Mouse (Mus musculus): ENCODE results near the gene Tmem33. TPM values are rescaled to one million over a fixed set of nuclear protein-coding genes. Genes with fewer than 3 reads are reported as not detected.

Gene Tmem33
- polyA plus RNA-seq, 1 experiment from 2014 or later: 83.2 TPM

DNA sequence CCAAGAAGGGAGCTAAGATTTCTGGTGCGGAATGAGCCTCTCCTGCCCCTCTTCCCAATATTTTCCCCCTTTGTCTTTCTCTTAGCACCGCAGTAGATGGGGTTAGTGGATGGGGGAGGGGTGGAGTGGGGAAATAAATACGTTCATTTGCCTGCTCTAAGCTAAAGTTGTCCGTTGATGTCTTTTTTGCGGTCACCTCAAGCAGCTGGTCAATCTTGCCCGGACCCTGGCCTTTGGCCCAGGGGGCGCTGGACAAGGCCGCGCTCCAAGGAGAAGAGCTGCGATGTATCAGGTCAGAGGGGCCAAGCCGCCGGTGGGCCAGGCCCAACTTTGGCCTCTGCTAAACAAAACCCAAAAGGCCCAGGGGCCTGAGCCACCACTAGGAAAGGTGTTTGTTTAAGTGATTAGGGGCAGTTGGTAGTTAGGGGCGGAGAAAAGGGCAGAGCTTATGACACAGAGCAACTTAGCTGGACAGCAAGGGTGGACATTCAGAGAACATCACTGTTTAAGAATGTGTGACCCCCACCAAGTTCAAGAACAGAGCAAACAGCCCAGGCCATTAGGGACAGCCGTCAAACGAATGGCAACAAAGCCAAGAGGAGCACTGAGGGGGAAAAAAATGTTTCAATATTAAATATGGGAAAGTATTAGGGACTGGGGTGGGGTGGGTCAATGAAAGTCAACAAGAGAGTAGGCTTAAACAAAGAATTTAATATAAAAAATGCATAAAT lies 36.8 kb upstream of the Tmem33 start:
- H3K27me3 ChIP-seq (replicated peaks; ENCODE audit: control insufficient read depth, insufficient read depth, low read length): peaks cover 87% of the 10 kb centered on the region
- no peak overlapping the region for H3K4me2 ChIP-seq (ENCODE audit: low read length)
- H3K4me3 ChIP-seq (ENCODE audit: low read depth, low read length): no peak overlapping the region
- WGBS: 11% methylated on average over 15 of the region's 15 CpGs
- H3K27ac ChIP-seq (ENCODE audit: low read depth, low read length): no peak overlapping the region
- peaks cover 5% of the 10 kb centered on the region; the same call in 1 of the 2 replicates for H3K4me1 ChIP-seq (ENCODE audit: control insufficient read depth, insufficient read depth, low read length)
- no peak for DNase-seq (ENCODE audit: low spot score)
- ATAC-seq: no peak
- no peaks in the 10 kb centered on the region for H3K36me3 ChIP-seq (ENCODE audit: control insufficient read depth, insufficient read depth, low read length)
- no peak overlapping the region for H3K9ac ChIP-seq (ENCODE audit: low read length)
- H3K9me3 ChIP-seq (replicated peaks; ENCODE audit: control insufficient read depth, low read length): no peaks in the 10 kb centered on the region

GRCm38 (mm10) chr5:67224122-67224502 lies 36.3 kb upstream of the Tmem33 start:
- H3K9ac ChIP-seq (ENCODE audit: low read length): no peak overlapping the region
- ATAC-seq: no peak
- H3K36me3 ChIP-seq (ENCODE audit: control insufficient read depth, insufficient read depth, low read length): no peaks in the 10 kb centered on the region
- DNase-seq (ENCODE audit: low spot score): no peak
- H3K27me3 ChIP-seq (replicated peaks; ENCODE audit: control insufficient read depth, insufficient read depth, low read length): peaks cover 86% of the 10 kb centered on the region
- H3K4me3 ChIP-seq (ENCODE audit: low read depth, low read length): no peak overlapping the region
- no peak overlapping the region for H3K27ac ChIP-seq (ENCODE audit: low read depth, low read length)
- H3K4me2 ChIP-seq (ENCODE audit: low read length): no peak overlapping the region
- no peaks in the 10 kb centered on the region for H3K9me3 ChIP-seq (replicated peaks; ENCODE audit: control insufficient read depth, low read length)
- peaks cover 5% of the 10 kb centered on the region; the same call in 1 of the 2 replicates for H3K4me1 ChIP-seq (ENCODE audit: control insufficient read depth, insufficient read depth, low read length)
- 21% methylated on average over 6 of the region's 6 CpGs for WGBS

GRCm38 (mm10) chr5:67225758-67226157 lies 34.6 kb upstream of the Tmem33 start:
- 47% methylated on average over 7 of the region's 7 CpGs for WGBS
- Histone ChIP-seq H3K36me3 (ENCODE audit: control insufficient read depth, insufficient read depth, low read length) (no peaks in the 10 kb centered on the region), H3K9me3 (replicated peaks; ENCODE audit: control insufficient read depth, low read length) (no peaks in the 10 kb centered on the region), H3K27me3 (replicated peaks; ENCODE audit: control insufficient read depth, insufficient read depth, low read length) (peaks cover 87% of the 10 kb centered on the region), H3K4me2 (ENCODE audit: low read length) (no peak overlapping the region), H3K9ac (ENCODE audit: low read length) (no peak overlapping the region), H3K4me3 (ENCODE audit: low read depth, low read length) (no peak overlapping the region), H3K27ac (ENCODE audit: low read depth, low read length) (no peak overlapping the region), H3K4me1 (ENCODE audit: control insufficient read depth, insufficient read depth, low read length) (peaks cover 7% of the 10 kb centered on the region; the same call in 1 of the 2 replicates)
- no peak for DNase-seq (ENCODE audit: low spot score)
- no peak for ATAC-seq

DNA sequence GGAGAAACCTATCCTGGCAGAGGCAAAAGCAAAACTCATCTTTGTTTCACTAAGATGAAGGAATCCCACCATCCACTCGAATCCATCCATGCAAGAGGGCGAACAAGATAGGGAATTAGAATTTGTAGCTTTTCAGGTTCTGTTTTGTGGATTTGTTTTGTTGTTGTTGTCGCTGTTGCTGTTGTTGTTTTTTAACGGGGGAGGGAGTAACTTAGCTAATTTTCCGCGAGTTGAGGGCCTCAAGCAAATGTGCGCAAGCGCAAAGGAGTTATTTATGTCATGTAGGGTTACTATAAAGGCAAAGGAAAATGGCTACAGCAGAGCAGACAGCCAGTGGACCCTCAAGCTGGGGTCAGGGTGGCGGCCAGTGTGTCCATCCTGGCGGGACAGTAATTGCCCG lies 33.1 kb upstream of the Tmem33 start:
- DNase-seq (ENCODE audit: low spot score): no peak
- ATAC-seq: no peak
- Histone ChIP-seq H3K27me3 (replicated peaks; ENCODE audit: control insufficient read depth, insufficient read depth, low read length) (peaks cover 85% of the 10 kb centered on the region), H3K4me3 (ENCODE audit: low read depth, low read length) (no peak overlapping the region), H3K4me2 (ENCODE audit: low read length) (no peak overlapping the region), H3K9me3 (replicated peaks; ENCODE audit: control insufficient read depth, low read length) (no peaks in the 10 kb centered on the region), H3K36me3 (ENCODE audit: control insufficient read depth, insufficient read depth, low read length) (no peaks in the 10 kb centered on the region), H3K4me1 (ENCODE audit: control insufficient read depth, insufficient read depth, low read length) (peaks cover 10% of the 10 kb centered on the region; the same call in 1 of the 2 replicates), H3K27ac (ENCODE audit: low read depth, low read length) (no peak overlapping the region), H3K9ac (ENCODE audit: low read length) (no peak overlapping the region)
- 10% methylated on average over 11 of the region's 11 CpGs for WGBS

GRCm38 (mm10) chr5:67227682-67228444 lies 32.5 kb upstream of the Tmem33 start:
- Histone ChIP-seq H3K9me3 (replicated peaks; ENCODE audit: control insufficient read depth, low read length) (no peaks in the 10 kb centered on the region), H3K4me3 (ENCODE audit: low read depth, low read length) (no peak overlapping the region), H3K9ac (ENCODE audit: low read length) (no peak overlapping the region), H3K4me1 (ENCODE audit: control insufficient read depth, insufficient read depth, low read length) (peaks cover 6% of the 10 kb centered on the region; the same call in 1 of the 2 replicates), H3K27ac (ENCODE audit: low read depth, low read length) (no peak overlapping the region), H3K4me2 (ENCODE audit: low read length) (no peak overlapping the region), H3K27me3 (replicated peaks; ENCODE audit: control insufficient read depth, insufficient read depth, low read length) (peaks cover 90% of the 10 kb centered on the region), H3K36me3 (ENCODE audit: control insufficient read depth, insufficient read depth, low read length) (no peaks in the 10 kb centered on the region)
- DNase-seq (ENCODE audit: low spot score) (no peak), ATAC-seq (no peak)
- WGBS: 5% methylated on average over 15 of the region's 15 CpGs

DNA sequence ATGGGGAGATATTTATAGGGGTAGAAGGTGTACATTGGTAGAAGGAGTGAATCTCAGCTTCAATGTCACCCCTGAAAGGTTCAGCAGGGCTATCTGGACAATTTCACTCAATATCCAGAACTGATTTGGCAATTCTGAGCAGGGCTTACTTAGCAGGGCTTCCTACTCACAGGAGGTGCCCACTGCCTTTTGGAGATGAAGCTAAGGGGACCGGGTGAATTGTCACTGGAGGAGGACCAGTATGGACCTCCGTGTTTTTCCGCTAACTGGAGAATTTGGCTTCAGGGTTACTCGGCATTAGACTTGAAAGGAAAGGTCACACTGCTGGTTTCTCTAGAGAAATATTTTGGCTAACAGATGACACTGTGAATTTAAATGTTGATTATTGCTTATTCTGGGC lies 25.7 kb upstream of the Tmem33 start:
- Histone ChIP-seq H3K4me1 (ENCODE audit: control insufficient read depth, insufficient read depth, low read length) (peaks cover 6% of the 10 kb centered on the region; the same call in 1 of the 2 replicates), H3K27ac (ENCODE audit: low read depth, low read length) (no peak overlapping the region), H3K9me3 (replicated peaks; ENCODE audit: control insufficient read depth, low read length) (no peaks in the 10 kb centered on the region), H3K36me3 (ENCODE audit: control insufficient read depth, insufficient read depth, low read length) (no peaks in the 10 kb centered on the region), H3K9ac (ENCODE audit: low read length) (no peak overlapping the region), H3K4me2 (ENCODE audit: low read length) (no peak overlapping the region), H3K27me3 (replicated peaks; ENCODE audit: control insufficient read depth, insufficient read depth, low read length) (peaks cover 45% of the 10 kb centered on the region), H3K4me3 (ENCODE audit: low read depth, low read length) (no peak overlapping the region)
- DNase-seq (ENCODE audit: low spot score) (no peak), ATAC-seq (no peak)
- 58% methylated on average over 4 of the region's 4 CpGs for WGBS

DNA sequence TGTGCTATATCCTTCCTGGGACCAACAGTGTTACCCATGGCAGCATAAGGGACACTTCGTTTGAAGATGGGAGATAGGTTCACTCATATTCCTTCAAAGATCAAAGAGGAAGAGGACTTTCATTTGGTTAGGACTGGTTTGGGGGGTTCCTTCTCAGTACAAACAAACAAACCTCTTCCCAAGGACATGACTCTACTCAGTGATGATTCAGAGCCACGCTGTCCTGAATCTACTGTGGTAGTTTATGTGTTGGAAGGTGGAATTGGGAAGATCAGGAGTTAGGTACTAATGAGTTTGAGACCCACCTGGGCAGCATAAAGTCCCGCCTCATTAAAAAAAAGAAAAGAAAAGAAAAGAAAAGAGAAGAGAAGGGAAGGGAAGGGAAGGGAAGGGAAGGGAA lies 24.9 kb upstream of the Tmem33 start:
- Histone ChIP-seq H3K36me3 (ENCODE audit: control insufficient read depth, insufficient read depth, low read length) (no peaks in the 10 kb centered on the region), H3K4me3 (ENCODE audit: low read depth, low read length) (no peak overlapping the region), H3K9me3 (replicated peaks; ENCODE audit: control insufficient read depth, low read length) (no peaks in the 10 kb centered on the region), H3K4me2 (ENCODE audit: low read length) (no peak overlapping the region), H3K27me3 (replicated peaks; ENCODE audit: control insufficient read depth, insufficient read depth, low read length) (peaks cover 38% of the 10 kb centered on the region), H3K4me1 (ENCODE audit: control insufficient read depth, insufficient read depth, low read length) (peaks cover 6% of the 10 kb centered on the region; the same call in 1 of the 2 replicates), H3K27ac (ENCODE audit: low read depth, low read length) (no peak overlapping the region), H3K9ac (ENCODE audit: low read length) (no peak overlapping the region)
- ATAC-seq (no peak), DNase-seq (ENCODE audit: low spot score) (no peak)
- 70% methylated on average over 3 of the region's 3 CpGs for WGBS

DNA sequence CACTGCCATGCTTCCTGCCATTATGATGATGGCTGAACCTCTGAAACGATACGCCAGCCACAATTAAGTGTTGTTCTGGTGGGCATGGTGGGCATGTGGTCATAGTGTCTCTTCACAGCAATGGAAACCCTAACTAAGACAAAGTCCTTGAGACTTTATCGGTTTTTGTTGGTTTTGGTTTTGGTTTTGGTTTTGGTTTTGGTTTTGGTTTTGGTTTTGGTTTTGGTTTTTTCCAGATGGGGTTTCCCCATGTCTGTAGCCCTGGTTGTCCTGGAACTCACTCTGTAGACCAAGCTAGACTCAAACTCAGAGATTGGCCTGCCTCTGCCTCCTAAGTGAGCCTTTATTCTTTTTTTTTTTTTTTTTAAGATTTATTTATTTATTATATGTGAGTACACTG lies 23.8 kb upstream of the Tmem33 start:
- Histone ChIP-seq H3K27me3 (replicated peaks; ENCODE audit: control insufficient read depth, insufficient read depth, low read length) (peaks cover 26% of the 10 kb centered on the region), H3K27ac (ENCODE audit: low read depth, low read length) (no peak overlapping the region), H3K9me3 (replicated peaks; ENCODE audit: control insufficient read depth, low read length) (no peaks in the 10 kb centered on the region), H3K36me3 (ENCODE audit: control insufficient read depth, insufficient read depth, low read length) (no peaks in the 10 kb centered on the region), H3K4me3 (ENCODE audit: low read depth, low read length) (no peak overlapping the region), H3K4me2 (ENCODE audit: low read length) (no peak overlapping the region), H3K4me1 (ENCODE audit: control insufficient read depth, insufficient read depth, low read length) (no peaks in the 10 kb centered on the region), H3K9ac (ENCODE audit: low read length) (no peak overlapping the region)
- no peak for DNase-seq (ENCODE audit: low spot score)
- no peak for ATAC-seq
- WGBS: 95% methylated on average over 3 of the region's 3 CpGs

DNA sequence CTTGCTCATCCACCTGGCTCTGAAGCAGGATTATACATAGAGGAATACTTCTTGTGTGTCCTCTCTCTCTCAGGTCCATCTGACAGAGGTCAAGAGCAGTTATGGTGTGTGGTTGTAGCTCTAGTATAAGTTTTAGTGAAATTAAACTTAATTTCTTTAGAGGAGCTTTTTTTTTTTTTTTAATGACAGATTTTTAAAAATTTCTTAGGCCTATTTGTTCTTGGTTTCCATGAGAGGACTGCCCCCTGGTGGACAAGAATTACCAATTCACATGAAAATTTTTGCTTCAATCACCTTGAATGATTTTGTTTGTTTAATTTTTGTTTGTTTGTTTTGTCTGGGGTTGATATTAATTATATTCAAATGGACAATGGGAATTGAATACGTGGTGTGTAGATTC lies 22.1 kb upstream of the Tmem33 start:
- ATAC-seq: no peak
- peak; percentile 73 for DNase-seq (ENCODE audit: low spot score)
- Histone ChIP-seq H3K9ac (ENCODE audit: low read length) (no peak overlapping the region), H3K4me1 (ENCODE audit: control insufficient read depth, insufficient read depth, low read length) (no peaks in the 10 kb centered on the region), H3K36me3 (ENCODE audit: control insufficient read depth, insufficient read depth, low read length) (no peaks in the 10 kb centered on the region), H3K27me3 (replicated peaks; ENCODE audit: control insufficient read depth, insufficient read depth, low read length) (peaks cover 13% of the 10 kb centered on the region; the same call in 1 of the 2 replicates), H3K4me3 (ENCODE audit: low read depth, low read length) (no peak overlapping the region), H3K4me2 (ENCODE audit: low read length) (no peak overlapping the region), H3K9me3 (replicated peaks; ENCODE audit: control insufficient read depth, low read length) (no peaks in the 10 kb centered on the region), H3K27ac (ENCODE audit: low read depth, low read length) (no peak overlapping the region)
- WGBS: 8% methylated on average over 1 of the region's 1 CpGs

Measured in forebrain, embryonic 14.5 days (tissue).